In genomic region chr7:4297189-4297588, GRCm38 (mm10) we compare ENCODE assay signal across 12 mouse cellular contexts. TPM values are rescaled to one million over a fixed set of nuclear protein-coding genes. Genes with fewer than 3 reads are reported as not detected.
DNase-seq lines count a peak whose midpoint lies in the region; ATAC-seq lines count a peak whose summit lies in the region.
"Had no signal": no experiment of that assay in that cellular context is flagged by ENCODE, and none has a peak within 500 bp of the region (broad histone marks: within the 10 kb centered on the region; RNA-seq: fewer than 3 reads in every experiment).

No protein-coding gene starts in this region.

- H3K4me3 ChIP-seq in kidney, embryonic 16.5 days (ENCODE audit: low read length): no peak overlapping the region
- H3K4me3 ChIP-seq in hindbrain, embryonic 12.5 days: no peak overlapping the region
- H3K4me3 ChIP-seq in intestine, embryonic 15.5 days (replicated peaks): no peak overlapping the region
- H3K4me3 ChIP-seq: heart, embryonic 13.5 days; limb, embryonic 12.5 days; neural tube, embryonic 13.5 days had no signal

- H3K4me2 ChIP-seq in kidney, embryonic 16.5 days (replicated peaks; ENCODE audit: low read depth, low read length): no peak overlapping the region
- no peak overlapping the region for H3K4me2 ChIP-seq in hindbrain, embryonic 12.5 days (replicated peaks)
- H3K4me2 ChIP-seq in intestine, embryonic 15.5 days (replicated peaks): no peak overlapping the region
- H3K4me2 ChIP-seq: heart, embryonic 13.5 days; limb, embryonic 12.5 days; neural tube, embryonic 13.5 days had no signal

- H3K27me3 ChIP-seq in kidney, embryonic 16.5 days (ENCODE audit: insufficient read depth, low read length): no peaks in the 10 kb centered on the region
- H3K27me3 ChIP-seq in hindbrain, embryonic 12.5 days: no peaks in the 10 kb centered on the region
- H3K27me3 ChIP-seq in intestine, embryonic 15.5 days (replicated peaks): no peaks in the 10 kb centered on the region
- H3K27me3 ChIP-seq: heart, embryonic 13.5 days; limb, embryonic 12.5 days; neural tube, embryonic 13.5 days had no signal

- peak; percentile 35 for DNase-seq in kidney, adult 9 months
- peak; percentile 43 for DNase-seq in CD4-positive helper T cell, adult 2 months (ENCODE audit: low read depth, low spot score)
- DNase-seq in NIH3T3 (ENCODE audit: low read depth): peak; percentile 30
- DNase-seq in large intestine, adult 2 months (ENCODE audit: low read depth, low spot score): peak; percentile 38
- DNase-seq in right cerebral cortex, postnatal 25 days: no peak
- DNase-seq: cerebellum, adult 2 months had no signal

- no peaks in the 10 kb centered on the region for H3K4me1 ChIP-seq in kidney, embryonic 16.5 days (ENCODE audit: insufficient read depth, low read length)
- H3K4me1 ChIP-seq in hindbrain, embryonic 12.5 days: no peaks in the 10 kb centered on the region
- H3K4me1 ChIP-seq in intestine, embryonic 15.5 days (replicated peaks): no peaks in the 10 kb centered on the region
- H3K4me1 ChIP-seq: heart, embryonic 13.5 days; limb, embryonic 12.5 days; neural tube, embryonic 13.5 days had no signal

- no peak overlapping the region for H3K27ac ChIP-seq in kidney, embryonic 16.5 days (ENCODE audit: low read length)
- H3K27ac ChIP-seq in hindbrain, embryonic 12.5 days: no peak overlapping the region
- no peak overlapping the region for H3K27ac ChIP-seq in intestine, embryonic 15.5 days
- H3K27ac ChIP-seq: heart, embryonic 13.5 days; limb, embryonic 12.5 days; neural tube, embryonic 13.5 days had no signal

- 48% methylated on average over 1 of the region's 1 CpGs for WGBS in kidney, embryonic 16.5 days
- 11% methylated on average over 1 of the region's 1 CpGs for WGBS in large intestine, adult 2 months
- 65% methylated on average over 1 of the region's 1 CpGs for WGBS in hindbrain, embryonic 12.5 days
- 47% methylated on average over 1 of the region's 1 CpGs for WGBS in intestine, embryonic 15.5 days

- no peaks in the 10 kb centered on the region for H3K9me3 ChIP-seq in kidney, embryonic 16.5 days (ENCODE audit: low read length)
- no peaks in the 10 kb centered on the region for H3K9me3 ChIP-seq in hindbrain, embryonic 12.5 days (replicated peaks)
- H3K9me3 ChIP-seq in intestine, embryonic 15.5 days: no peaks in the 10 kb centered on the region
- H3K9me3 ChIP-seq: heart, embryonic 13.5 days; limb, embryonic 12.5 days; neural tube, embryonic 13.5 days had no signal

- no peak for ATAC-seq in kidney, embryonic 16.5 days (ENCODE audit: low FRiP score, low TSS enrichment)
- no peak for ATAC-seq in hindbrain, embryonic 12.5 days (ENCODE audit: low FRiP score)
- ATAC-seq in intestine, embryonic 15.5 days: no peak

- H3K9ac ChIP-seq in kidney, embryonic 16.5 days (replicated peaks; ENCODE audit: low read length): no peak overlapping the region
- H3K9ac ChIP-seq in hindbrain, embryonic 12.5 days: no peak overlapping the region
- no peak overlapping the region for H3K9ac ChIP-seq in intestine, embryonic 15.5 days
- H3K9ac ChIP-seq: heart, embryonic 13.5 days; limb, embryonic 12.5 days; neural tube, embryonic 13.5 days had no signal

- no peaks in the 10 kb centered on the region for H3K36me3 ChIP-seq in kidney, embryonic 16.5 days (ENCODE audit: insufficient read depth, low read length)
- no peaks in the 10 kb centered on the region for H3K36me3 ChIP-seq in hindbrain, embryonic 12.5 days
- no peaks in the 10 kb centered on the region for H3K36me3 ChIP-seq in intestine, embryonic 15.5 days
- H3K36me3 ChIP-seq: heart, embryonic 13.5 days; limb, embryonic 12.5 days; neural tube, embryonic 13.5 days had no signal

RNA-seq across cellular contexts. Expression of gene Ncr1, which starts 40.3 kb away (rescaled TPM):
- polyA plus RNA-seq in kidney, embryonic 16.5 days (2015; fragmentation: Nextera tagmentation; extraction: Ambion mirVana): not detected in 2 replicates
- polyA plus RNA-seq in large intestine, adult 2 months (2012; rRNA removed): 0.19 and 0.29 TPM in 2 replicates
- polyA plus RNA-seq in hindbrain, embryonic 12.5 days (2016; fragmentation: Nextera tagmentation; extraction: Ambion mirVana): not detected in 2 replicates
- 0.13 TPM in 1 of 2 replicates, not detected in the other for polyA plus RNA-seq in intestine, embryonic 15.5 days (2015; fragmentation: Nextera tagmentation; extraction: Ambion mirVana)
- polyA plus RNA-seq: limb, embryonic 12.5 days; neural tube, embryonic 13.5 days had no signal

RNA-seq across cellular contexts. Expression of gene Lilra5, which starts 59.6 kb away (rescaled TPM):
- not detected in 2 replicates for polyA plus RNA-seq in kidney, embryonic 16.5 days (2015; fragmentation: Nextera tagmentation; extraction: Ambion mirVana)
- polyA plus RNA-seq in large intestine, adult 2 months (2012; rRNA removed): 0.69 and 1.2 TPM in 2 replicates
- polyA plus RNA-seq in hindbrain, embryonic 12.5 days (2016; fragmentation: Nextera tagmentation; extraction: Ambion mirVana): not detected in 2 replicates
- polyA plus RNA-seq in intestine, embryonic 15.5 days (2015; fragmentation: Nextera tagmentation; extraction: Ambion mirVana): 0.19 and 0.28 TPM in 2 replicates
- polyA plus RNA-seq: heart, embryonic 13.5 days; limb, embryonic 12.5 days; neural tube, embryonic 13.5 days had no signal
